In genomic region chr2:92929696-92930095, GRCm38 (mm10) we compare ENCODE assay signal across 25 mouse cellular contexts. TPM values are rescaled to one million over a fixed set of nuclear protein-coding genes. Genes with fewer than 3 reads are reported as not detected.
"Had no signal": no experiment of that assay in that cellular context is flagged by ENCODE, and none has a peak within 500 bp of the region (broad histone marks: within the 10 kb centered on the region; RNA-seq: fewer than 3 reads in every experiment).

No protein-coding gene starts in this region.

- H3K27ac ChIP-seq: heart, adult 2 months; heart, embryonic 13.5 days; heart, embryonic 15.5 days; hindbrain, embryonic 13.5 days; hindbrain, embryonic 15.5 days; hindbrain, postnatal 0 days; kidney, embryonic 15.5 days; kidney, postnatal 0 days; limb, embryonic 13.5 days; limb, embryonic 15.5 days; liver, embryonic 12.5 days had no signal

- H3K4me1 ChIP-seq: liver, embryonic 12.5 days had no signal

- H3K27me3 ChIP-seq: heart, embryonic 15.5 days; hindbrain, embryonic 15.5 days; kidney, embryonic 15.5 days; limb, embryonic 13.5 days; limb, embryonic 15.5 days had no signal

- DNase-seq: gastrocnemius, postnatal 14 days; gastrocnemius, postnatal 36 days; heart, adult 11 months; heart, adult 2 months; heart, postnatal 14 days; heart, postnatal 36 days; kidney, adult 11 months; kidney, adult 2 months; kidney, adult 9 months; kidney, postnatal 14 days; kidney, postnatal 36 days; layer of hippocampus, adult 9-11 months; layer of hippocampus, postnatal 36 days; left cerebral cortex, postnatal 4 days had no signal

- H3K4me3 ChIP-seq: heart, adult 2 months; heart, embryonic 13.5 days; heart, embryonic 15.5 days; hindbrain, embryonic 13.5 days; hindbrain, embryonic 15.5 days; kidney, embryonic 15.5 days; limb, embryonic 13.5 days; limb, embryonic 15.5 days; liver, embryonic 12.5 days had no signal

- H3K36me3 ChIP-seq: heart, embryonic 13.5 days; heart, embryonic 15.5 days; hindbrain, embryonic 13.5 days; hindbrain, embryonic 15.5 days; kidney, embryonic 15.5 days; limb, embryonic 13.5 days; limb, embryonic 15.5 days; liver, embryonic 12.5 days had no signal

RNA-seq across cellular contexts. Expression of gene Syt13, which starts 14.8 kb away (rescaled TPM):
- polyA plus RNA-seq: liver, adult 2 months had no signal
